Mouse (Mus musculus): ENCODE measurements around the gene Olfr1442.

GRCm38 (mm10) chr19:12708986-12709385, 38.7 kb downstream of the Olfr1442 start:
- TF ChIP-seq CTCF (IDR thresholded peaks at IDR 0.05; ENCODE audit: low read depth) (no peak), EP300 (optimal IDR thresholded peaks at IDR 0.05) (no peak)

Measured in stomach, postnatal 0 days (tissue).